Mouse (Mus musculus): ENCODE measurements around the gene Uxt. TPM values are rescaled to one million over a fixed set of nuclear protein-coding genes. Genes with fewer than 3 reads are reported as not detected.
A peak's percentile ranks its signal among the peaks of the same experiment; 100 is the strongest.

The Uxt gene
- 10 to 100 TPM; 40.2 to 41.8 TPM for total RNA-seq (2021)
- long read RNA-seq, experiment 1, transcript Uxt-202 (7 exons, 875 nt), result major isoform, 5 of 7 reads
- long read RNA-seq, experiment 1, partial matches to known transcripts, result 0 of 7 reads
- long read RNA-seq, experiment 1, other reads (novel, unspliced or antisense), result 1 of 7 reads
- long read RNA-seq, experiment 2, transcript Uxt-202 (7 exons, 875 nt), result major isoform, 16 of 21 reads
- long read RNA-seq, experiment 2, partial matches to known transcripts, result 0 of 21 reads
- long read RNA-seq, experiment 2, other reads (novel, unspliced or antisense), result 4 of 21 reads

GRCm38 (mm10) chrX:20961477-20962378 is at the start of gene Uxt:
Gene Uxt, minus strand, starts transcription at chrX:20962017.
- peak; percentile 76 to 81 for DNase-seq (ENCODE audit: low spot score in 2 of 2)

- no peak for DNase-seq (ENCODE audit: low spot score in 2 of 2)
Observed at GRCm38 (mm10) chrX:20980901-20981300, 19.1 kb upstream of the Uxt start.

GRCm38 (mm10) chrX:20950191-20950880 is 11.5 kb downstream of the Uxt start, which contains the start of gene Elk1:
Gene Elk1, minus strand, starts transcription at chrX:20950608.
- peak; percentile 55 to 59 for DNase-seq (ENCODE audit: low spot score in 2 of 2)

GRCm38 (mm10) chrX:20946055-20946454 is 15.8 kb downstream of the Uxt start:
- peak; percentile 29 to 34 for DNase-seq (ENCODE audit: low spot score in 2 of 2)

- DNase-seq (ENCODE audit: low spot score in 2 of 2), result no peak
Observed at GRCm38 (mm10) chrX:20931963-20932362, 29.9 kb downstream of the Uxt start.

GRCm38 (mm10) chrX:20931364-20931763 is 30.5 kb downstream of the Uxt start, which contains the start of gene Cfp:
Gene Cfp, minus strand, starts transcription at chrX:20931555.
- no peak for DNase-seq (ENCODE audit: low spot score in 2 of 2)

GRCm38 (mm10) chrX:20929859-20930258 is 32.0 kb downstream of the Uxt start:
- DNase-seq (ENCODE audit: low spot score in 2 of 2), result no peak

GRCm38 (mm10) chrX:20924976-20925375 is 36.8 kb downstream of the Uxt start:
- no peak for DNase-seq (ENCODE audit: low spot score in 2 of 2)

- DNase-seq (ENCODE audit: low spot score in 2 of 2), result no peak
Observed at GRCm38 (mm10) chrX:20923506-20923905, 38.3 kb downstream of the Uxt start.

- no peak for DNase-seq (ENCODE audit: low spot score in 2 of 2)
Observed at GRCm38 (mm10) chrX:20921366-20921765, 40.5 kb downstream of the Uxt start.

GRCm38 (mm10) chrX:20920844-20921364 is 40.9 kb downstream of the Uxt start, which contains the start of gene Syn1:
Gene Syn1, minus strand, starts transcription at chrX:20921004.
- DNase-seq (ENCODE audit: low spot score in 2 of 2), result peak; percentile 62 to 63

- peak in 1 of 2 experiments; percentile 19 for DNase-seq (ENCODE audit: low spot score in 2 of 2)
Observed at GRCm38 (mm10) chrX:20920249-20920843, 41.5 kb downstream of the Uxt start.

GRCm38 (mm10) chrX:20915075-20915474 is 46.7 kb downstream of the Uxt start:
- DNase-seq (ENCODE audit: low spot score in 2 of 2), result no peak

- no peak for DNase-seq (ENCODE audit: low spot score in 2 of 2)
Observed at GRCm38 (mm10) chrX:20913726-20914125, 48.1 kb downstream of the Uxt start.

- DNase-seq (ENCODE audit: low spot score in 2 of 2), result no peak
Observed at GRCm38 (mm10) chrX:20910074-20910473, 51.7 kb downstream of the Uxt start.

Other genes starting within 250 kb of the Uxt start
- gene Araf, start 164.2 kb downstream of the Uxt start, total RNA-seq (2021), result 100 to 1,000 TPM; 108 to 123 TPM
- gene Timp1, start 91.9 kb downstream of the Uxt start, total RNA-seq (2021), result 10 to 100 TPM; 20.9 to 32.1 TPM
- 10 to 100 TPM in 1 of 2 experiments, 1 to 10 TPM in 1; 7.5 to 10.6 TPM for gene Syn1, start 41.0 kb downstream of the Uxt start, total RNA-seq (2021)
- gene Cfp, start 30.5 kb downstream of the Uxt start, total RNA-seq (2021), result 10 to 100 TPM in 1 of 2 experiments, 1 to 10 TPM in 1; 9.6 to 16.8 TPM
- 10 to 100 TPM; 13.2 to 15.9 TPM for gene Elk1, start 11.4 kb downstream of the Uxt start, total RNA-seq (2021)
- gene Zfp182, start 100.3 kb upstream of the Uxt start, total RNA-seq (2021), result 1 to 10 TPM; 5.4 to 5.9 TPM
- not detected for gene Spaca5, start 106.4 kb upstream of the Uxt start, total RNA-seq (2021)
- 1 to 10 TPM in 1 of 2 experiments, under 1 TPM in 1; 0.99 to 1.3 TPM for gene Zfp300, start 127.5 kb upstream of the Uxt start, total RNA-seq (2021)
- not detected for gene Ssxa1, start 153.8 kb upstream of the Uxt start, total RNA-seq (2021)
- gene Gm21876, start 213.6 kb upstream of the Uxt start, total RNA-seq (2021), result not detected

Data from adrenal gland, adult 18-20 months (tissue).